Mouse (Mus musculus) E14TG2a.4 (cell line): Measurements from ENCODE around the gene 4933416C03Rik.

ENCODE experiments used
- CTCF ChIP-seq: conservative IDR thresholded peaks from 2 replicates; pipeline ENCODE4 v1.5.1; 2014; ENCODE audit warnings: low read length
- NANOG ChIP-seq: IDR thresholded peaks from 2 replicates; pipeline ENCODE4 v1.6.1; 2014; ENCODE audit warnings: borderline replicate concordance, low read length, mixed read lengths
- POU5F1 ChIP-seq: IDR thresholded peaks from 2 replicates; pipeline ENCODE4 v1.6.1; 2014; ENCODE audit warnings: low read length, borderline replicate concordance

GRCm38 (mm10) chr10:116162338-116162737, 48.6 kb upstream of the 4933416C03Rik start:
- no peak for TF ChIP-seq CTCF
- TF ChIP-seq POU5F1 = no peak
- no peak for TF ChIP-seq NANOG
